Mouse (Mus musculus): ENCODE measurements around the gene Ccnyl1.

DNA sequence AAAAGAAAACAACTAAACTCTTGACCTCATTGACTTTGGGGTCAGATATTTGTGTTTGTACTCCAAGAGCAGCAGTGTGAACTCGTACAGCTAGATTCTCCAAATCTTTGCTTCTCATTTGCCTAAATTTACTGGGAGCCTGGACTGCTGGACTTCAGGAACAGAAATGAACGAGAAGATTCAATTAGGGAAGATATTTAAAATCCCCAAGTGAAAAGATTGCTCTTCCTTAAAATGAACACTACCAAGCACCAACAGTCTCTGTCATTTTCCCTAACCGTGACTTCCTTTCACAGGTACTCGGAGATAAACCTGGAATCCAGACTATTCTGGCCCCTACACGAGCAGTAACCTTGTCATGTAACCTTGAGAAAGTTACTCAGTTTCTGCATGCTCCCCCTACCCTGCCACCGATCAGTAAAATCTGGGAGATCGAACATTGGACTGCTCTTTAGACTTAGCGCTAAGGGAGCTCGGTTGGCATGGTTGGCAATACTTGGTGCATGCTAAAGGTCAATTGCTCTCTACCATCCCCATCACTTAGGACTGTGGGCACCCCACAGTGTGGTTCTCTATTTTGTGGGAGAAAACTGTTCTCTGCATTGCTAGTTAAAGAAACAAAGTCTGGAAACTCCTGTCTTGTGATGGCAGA is 568 bp upstream of the Ccnyl1 start:
- TF ChIP-seq POLR2A (IDR thresholded peaks at IDR 0.05; ENCODE audit: low read depth, low read length) (no peak), CTCF (IDR thresholded peaks at IDR 0.05; ENCODE audit: extremely low read depth, insufficient read depth, insufficient read length, insufficient replicate concordance) (no peak)

Data from spleen, adult 2 months (tissue).